Mouse (Mus musculus): Measurements from ENCODE around the gene Hmg20a. TPM values are rescaled to one million over a fixed set of nuclear protein-coding genes. Genes with fewer than 3 reads are reported as not detected.

The Hmg20a gene
- polyA plus RNA-seq, 1 experiment from 2014 or later, result 65.9 TPM

DNA sequence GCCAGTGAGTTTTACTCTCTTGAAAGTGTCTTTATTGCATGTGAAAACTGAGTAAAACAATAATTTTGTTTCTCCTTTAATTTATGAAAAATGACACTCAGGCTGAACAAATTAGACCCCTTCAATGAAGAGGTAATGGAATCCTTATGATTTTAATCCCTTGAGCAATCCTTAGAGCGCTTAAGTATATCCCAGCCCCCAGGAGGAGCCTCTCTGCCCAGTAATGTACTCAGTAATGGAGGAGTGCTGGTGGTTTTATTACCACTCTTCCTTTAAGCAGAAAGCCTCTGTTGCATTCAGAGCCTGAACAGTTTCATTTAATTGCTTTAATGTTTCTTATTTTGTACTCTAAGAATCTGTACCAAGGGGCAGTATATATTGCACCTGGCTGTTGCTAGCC is 67.0 kb downstream of the Hmg20a start:
- ATAC-seq (ENCODE audit: low FRiP score) (no peak), DNase-seq (ENCODE audit: low spot score, missing footprints) (no peak)
- 93% methylated on average over 1 of the region's 1 CpGs for WGBS
- H3K36me3 ChIP-seq (ENCODE audit: control insufficient read depth, insufficient read depth, low read length), result peaks cover 7% of the 10 kb centered on the region
- H3K4me1 ChIP-seq (ENCODE audit: control insufficient read depth, insufficient read depth, low read length), result no peaks in the 10 kb centered on the region
- H3K4me3 ChIP-seq (ENCODE audit: low read depth, low read length), result no peak overlapping the region
- H3K27ac ChIP-seq (ENCODE audit: low read depth, low read length), result no peak overlapping the region
- H3K9me3 ChIP-seq (ENCODE audit: control insufficient read depth, low read length), result no peaks in the 10 kb centered on the region
- no peaks in the 10 kb centered on the region for H3K27me3 ChIP-seq (ENCODE audit: control insufficient read depth, insufficient read depth, low read length)
- H3K9ac ChIP-seq (ENCODE audit: low read length), result no peak overlapping the region
- no peak overlapping the region for H3K4me2 ChIP-seq

DNA sequence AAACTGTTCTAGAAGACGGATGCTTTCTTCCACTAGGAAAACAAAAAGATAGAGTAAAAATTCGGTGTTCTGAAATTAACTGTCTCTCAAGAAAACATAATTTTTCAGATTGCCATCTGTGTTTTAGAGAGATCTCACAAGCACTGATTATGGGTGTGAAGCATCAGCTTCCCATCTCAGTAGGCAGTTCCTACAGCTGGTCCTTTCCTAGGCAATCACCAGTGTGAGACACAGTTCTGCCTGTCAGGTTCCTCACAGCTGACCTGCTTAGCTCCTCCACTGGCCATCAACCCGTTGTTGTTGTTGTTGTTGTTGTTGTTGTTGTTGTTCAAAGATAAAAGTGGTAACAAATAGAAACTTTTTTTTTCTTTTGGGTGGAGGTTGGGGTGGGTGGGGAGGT is 67.7 kb downstream of the Hmg20a start:
- no peak overlapping the region for H3K4me3 ChIP-seq (ENCODE audit: low read depth, low read length)
- H3K36me3 ChIP-seq (ENCODE audit: control insufficient read depth, insufficient read depth, low read length), result peaks cover 8% of the 10 kb centered on the region
- no peak for DNase-seq (ENCODE audit: low spot score, missing footprints)
- no peak overlapping the region for H3K27ac ChIP-seq (ENCODE audit: low read depth, low read length)
- H3K9me3 ChIP-seq (ENCODE audit: control insufficient read depth, low read length), result no peaks in the 10 kb centered on the region
- H3K4me2 ChIP-seq, result no peak overlapping the region
- H3K4me1 ChIP-seq (ENCODE audit: control insufficient read depth, insufficient read depth, low read length), result no peaks in the 10 kb centered on the region
- WGBS, result 88% methylated on average over 3 of the region's 3 CpGs
- H3K9ac ChIP-seq (ENCODE audit: low read length), result no peak overlapping the region
- ATAC-seq (ENCODE audit: low FRiP score), result no peak
- no peaks in the 10 kb centered on the region for H3K27me3 ChIP-seq (ENCODE audit: control insufficient read depth, insufficient read depth, low read length)

DNA sequence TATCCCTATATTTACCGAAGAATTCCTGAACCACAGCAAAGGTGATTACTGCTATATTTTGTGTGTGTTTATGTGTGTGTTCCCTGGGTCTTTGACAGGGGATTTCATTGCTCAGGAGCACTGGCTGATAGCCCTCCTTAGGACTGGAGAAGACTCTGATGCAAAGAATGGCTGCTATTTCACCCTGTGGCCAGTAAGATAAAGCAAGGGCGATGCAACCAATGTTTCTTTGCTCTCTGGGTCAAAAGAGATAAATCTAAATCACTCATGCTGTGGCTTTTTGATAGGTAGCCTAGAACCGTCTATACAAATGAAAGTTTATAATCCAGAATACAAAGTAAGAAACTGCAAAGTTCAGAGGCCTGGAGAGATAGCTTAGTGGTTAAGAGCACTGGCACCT is 69.2 kb downstream of the Hmg20a start:
- no peak overlapping the region for H3K9ac ChIP-seq (ENCODE audit: low read length)
- WGBS, result 91% methylated on average over 3 of the region's 3 CpGs
- DNase-seq (ENCODE audit: low spot score, missing footprints), result no peak
- H3K4me2 ChIP-seq, result no peak overlapping the region
- H3K36me3 ChIP-seq (ENCODE audit: control insufficient read depth, insufficient read depth, low read length), result peaks cover 8% of the 10 kb centered on the region
- H3K4me1 ChIP-seq (ENCODE audit: control insufficient read depth, insufficient read depth, low read length), result no peaks in the 10 kb centered on the region
- no peak for ATAC-seq (ENCODE audit: low FRiP score)
- H3K9me3 ChIP-seq (ENCODE audit: control insufficient read depth, low read length), result no peaks in the 10 kb centered on the region
- no peak overlapping the region for H3K27ac ChIP-seq (ENCODE audit: low read depth, low read length)
- no peaks in the 10 kb centered on the region for H3K27me3 ChIP-seq (ENCODE audit: control insufficient read depth, insufficient read depth, low read length)
- H3K4me3 ChIP-seq (ENCODE audit: low read depth, low read length), result no peak overlapping the region

DNA sequence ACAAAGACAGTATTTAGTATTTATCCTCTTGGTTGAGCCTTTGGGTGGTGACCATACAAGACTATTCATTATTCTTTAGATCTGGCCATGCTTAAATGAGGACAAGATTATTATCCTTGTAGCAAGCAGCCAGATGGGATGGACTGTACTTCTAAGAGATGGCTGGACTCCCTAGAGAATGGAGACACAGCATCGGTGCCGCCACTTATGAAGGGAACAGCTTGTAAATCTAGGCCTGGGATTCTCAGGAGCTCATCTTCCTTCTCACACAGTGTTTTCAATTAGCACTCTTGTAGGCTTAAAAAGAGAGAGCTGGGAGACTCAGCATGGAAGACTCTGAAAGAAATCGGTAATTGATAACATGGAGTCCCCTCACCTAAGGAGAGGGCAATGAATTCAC is 74.0 kb downstream of the Hmg20a start:
- DNase-seq (ENCODE audit: low spot score, missing footprints) (no peak), ATAC-seq (ENCODE audit: low FRiP score) (no peak)
- Histone ChIP-seq H3K27me3 (ENCODE audit: control insufficient read depth, insufficient read depth, low read length) (no peaks in the 10 kb centered on the region), H3K4me1 (ENCODE audit: control insufficient read depth, insufficient read depth, low read length) (no peaks in the 10 kb centered on the region), H3K4me2 (no peak overlapping the region), H3K4me3 (ENCODE audit: low read depth, low read length) (no peak overlapping the region), H3K9me3 (ENCODE audit: control insufficient read depth, low read length) (no peaks in the 10 kb centered on the region), H3K9ac (ENCODE audit: low read length) (no peak overlapping the region), H3K27ac (ENCODE audit: low read depth, low read length) (no peak overlapping the region), H3K36me3 (ENCODE audit: control insufficient read depth, insufficient read depth, low read length) (peaks cover 8% of the 10 kb centered on the region)
- WGBS, result 77% methylated on average over 3 of the region's 3 CpGs

DNA sequence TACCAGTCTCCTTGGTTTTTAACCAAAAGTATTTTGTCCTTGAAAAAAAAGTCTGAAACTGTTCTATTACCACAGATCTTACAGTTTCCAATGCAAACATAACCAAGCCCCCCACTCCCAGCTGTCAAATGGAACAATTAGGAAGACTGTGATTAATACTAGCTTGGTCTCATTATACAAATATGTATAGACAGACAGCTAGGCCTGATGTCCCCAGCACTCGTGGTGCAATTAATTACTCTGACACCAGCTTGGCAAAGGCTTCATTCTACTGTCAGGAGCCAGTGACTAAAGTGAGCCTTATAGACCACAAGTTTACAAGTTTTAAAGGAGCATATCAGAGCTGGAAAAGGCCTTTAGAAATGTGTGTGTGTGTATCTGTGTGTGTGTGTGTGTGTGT is 74.5 kb downstream of the Hmg20a start:
- no peak overlapping the region for H3K27ac ChIP-seq (ENCODE audit: low read depth, low read length)
- H3K9me3 ChIP-seq (ENCODE audit: control insufficient read depth, low read length), result no peaks in the 10 kb centered on the region
- no peak overlapping the region for H3K4me3 ChIP-seq (ENCODE audit: low read depth, low read length)
- peaks cover 8% of the 10 kb centered on the region for H3K36me3 ChIP-seq (ENCODE audit: control insufficient read depth, insufficient read depth, low read length)
- no peak overlapping the region for H3K4me2 ChIP-seq
- DNase-seq (ENCODE audit: low spot score, missing footprints), result no peak
- 69% methylated on average over 1 of the region's 1 CpGs for WGBS
- no peaks in the 10 kb centered on the region for H3K4me1 ChIP-seq (ENCODE audit: control insufficient read depth, insufficient read depth, low read length)
- H3K27me3 ChIP-seq (ENCODE audit: control insufficient read depth, insufficient read depth, low read length), result no peaks in the 10 kb centered on the region
- no peak for ATAC-seq (ENCODE audit: low FRiP score)
- no peak overlapping the region for H3K9ac ChIP-seq (ENCODE audit: low read length)

DNA sequence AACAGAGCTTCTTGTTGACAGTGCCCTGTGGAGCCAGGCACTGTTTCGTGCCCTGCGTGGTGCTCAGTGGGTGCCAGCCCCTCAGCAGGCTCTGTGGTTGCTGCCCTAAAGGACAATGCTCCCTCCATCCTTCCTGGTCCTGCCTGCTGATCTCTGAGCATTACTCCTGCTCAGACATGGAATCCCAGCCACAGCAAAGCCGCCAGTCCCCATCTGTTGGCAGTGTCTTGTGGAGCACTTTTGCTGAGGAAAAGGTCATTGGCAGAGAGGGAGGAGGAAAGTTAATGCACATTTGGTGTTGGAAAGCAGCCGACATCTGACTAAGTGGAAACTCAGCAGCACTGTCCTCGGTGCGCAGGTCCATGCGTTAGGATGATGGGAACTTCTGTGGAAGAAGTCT is 76.7 kb downstream of the Hmg20a start:
- 38% methylated on average over 7 of the region's 7 CpGs for WGBS
- Histone ChIP-seq H3K4me3 (ENCODE audit: low read depth, low read length) (no peak overlapping the region), H3K27ac (ENCODE audit: low read depth, low read length) (no peak overlapping the region), H3K27me3 (ENCODE audit: control insufficient read depth, insufficient read depth, low read length) (no peaks in the 10 kb centered on the region), H3K9me3 (ENCODE audit: control insufficient read depth, low read length) (no peaks in the 10 kb centered on the region), H3K36me3 (ENCODE audit: control insufficient read depth, insufficient read depth, low read length) (peaks cover 4% of the 10 kb centered on the region; the same call in 1 of the 2 replicates), H3K4me1 (ENCODE audit: control insufficient read depth, insufficient read depth, low read length) (no peaks in the 10 kb centered on the region), H3K9ac (ENCODE audit: low read length) (no peak overlapping the region), H3K4me2 (no peak overlapping the region)
- ATAC-seq (ENCODE audit: low FRiP score) (no peak), DNase-seq (ENCODE audit: low spot score, missing footprints) (no peak)

DNA sequence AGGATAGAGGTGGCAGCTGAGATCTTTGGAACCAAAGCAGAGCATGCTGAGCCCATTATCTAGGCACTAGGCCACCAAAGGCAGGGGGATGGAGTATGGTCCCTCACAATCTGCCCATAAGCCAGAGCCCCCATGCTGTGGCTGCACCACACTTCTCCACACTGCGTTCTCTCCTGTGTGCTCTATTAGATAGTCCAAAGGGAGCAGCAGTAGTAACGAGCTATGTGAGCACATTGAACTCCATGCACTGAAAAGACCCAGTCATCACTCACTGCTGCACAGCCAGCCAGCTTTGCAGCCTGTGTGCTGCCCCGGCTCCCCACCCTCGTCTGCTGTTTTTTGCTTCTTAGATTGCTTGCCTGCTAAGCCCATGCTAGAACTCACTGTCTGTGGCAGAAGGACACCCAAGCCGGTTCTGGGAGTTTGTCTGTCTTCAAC is 77.4 kb downstream of the Hmg20a start:
- H3K4me2 ChIP-seq, result no peak overlapping the region
- H3K4me3 ChIP-seq (ENCODE audit: low read depth, low read length), result no peak overlapping the region
- 43% methylated on average over 5 of the region's 5 CpGs for WGBS
- ATAC-seq (ENCODE audit: low FRiP score) (no peak), DNase-seq (ENCODE audit: low spot score, missing footprints) (no peak)
- H3K4me1 ChIP-seq (ENCODE audit: control insufficient read depth, insufficient read depth, low read length), result no peaks in the 10 kb centered on the region
- no peak overlapping the region for H3K27ac ChIP-seq (ENCODE audit: low read depth, low read length)
- H3K36me3 ChIP-seq (ENCODE audit: control insufficient read depth, insufficient read depth, low read length), result no peaks in the 10 kb centered on the region; the same call in 1 of the 2 replicates
- no peaks in the 10 kb centered on the region for H3K9me3 ChIP-seq (ENCODE audit: control insufficient read depth, low read length)
- H3K9ac ChIP-seq (ENCODE audit: low read length), result no peak overlapping the region
- no peaks in the 10 kb centered on the region for H3K27me3 ChIP-seq (ENCODE audit: control insufficient read depth, insufficient read depth, low read length)

DNA sequence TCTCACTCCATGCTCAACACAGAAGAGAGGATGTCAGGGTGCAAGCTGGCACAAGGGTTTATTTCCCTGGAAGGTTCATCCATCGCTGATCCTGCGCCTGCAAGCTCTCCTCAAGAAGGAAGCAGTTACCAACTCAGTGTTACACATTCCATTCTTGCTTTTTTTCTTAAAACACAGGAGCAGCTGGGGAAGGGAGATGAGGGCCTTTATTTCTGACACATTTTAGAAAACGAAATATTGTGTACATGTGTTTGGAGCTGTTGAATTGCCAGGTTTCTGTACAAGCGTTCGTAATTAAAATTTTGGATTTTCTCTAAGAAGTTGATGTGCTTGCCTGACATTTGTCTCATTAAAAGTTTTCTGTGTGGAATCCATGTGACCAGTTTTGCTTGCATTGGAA is 78.2 kb downstream of the Hmg20a start:
- WGBS, result 92% methylated on average over 5 of the region's 5 CpGs
- H3K27me3 ChIP-seq (ENCODE audit: control insufficient read depth, insufficient read depth, low read length), result no peaks in the 10 kb centered on the region
- DNase-seq (ENCODE audit: low spot score, missing footprints) (no peak), ATAC-seq (ENCODE audit: low FRiP score) (no peak)
- no peak overlapping the region for H3K9ac ChIP-seq (ENCODE audit: low read length)
- H3K36me3 ChIP-seq (ENCODE audit: control insufficient read depth, insufficient read depth, low read length), result no peaks in the 10 kb centered on the region
- H3K27ac ChIP-seq (ENCODE audit: low read depth, low read length), result no peak overlapping the region
- H3K9me3 ChIP-seq (ENCODE audit: control insufficient read depth, low read length), result no peaks in the 10 kb centered on the region
- H3K4me3 ChIP-seq (ENCODE audit: low read depth, low read length), result no peak overlapping the region
- H3K4me2 ChIP-seq, result no peak overlapping the region
- H3K4me1 ChIP-seq (ENCODE audit: control insufficient read depth, insufficient read depth, low read length), result 0 out of 2 replicates have a peak, but pooled peaks cover under 1% of the 10 kb centered on the region

DNA sequence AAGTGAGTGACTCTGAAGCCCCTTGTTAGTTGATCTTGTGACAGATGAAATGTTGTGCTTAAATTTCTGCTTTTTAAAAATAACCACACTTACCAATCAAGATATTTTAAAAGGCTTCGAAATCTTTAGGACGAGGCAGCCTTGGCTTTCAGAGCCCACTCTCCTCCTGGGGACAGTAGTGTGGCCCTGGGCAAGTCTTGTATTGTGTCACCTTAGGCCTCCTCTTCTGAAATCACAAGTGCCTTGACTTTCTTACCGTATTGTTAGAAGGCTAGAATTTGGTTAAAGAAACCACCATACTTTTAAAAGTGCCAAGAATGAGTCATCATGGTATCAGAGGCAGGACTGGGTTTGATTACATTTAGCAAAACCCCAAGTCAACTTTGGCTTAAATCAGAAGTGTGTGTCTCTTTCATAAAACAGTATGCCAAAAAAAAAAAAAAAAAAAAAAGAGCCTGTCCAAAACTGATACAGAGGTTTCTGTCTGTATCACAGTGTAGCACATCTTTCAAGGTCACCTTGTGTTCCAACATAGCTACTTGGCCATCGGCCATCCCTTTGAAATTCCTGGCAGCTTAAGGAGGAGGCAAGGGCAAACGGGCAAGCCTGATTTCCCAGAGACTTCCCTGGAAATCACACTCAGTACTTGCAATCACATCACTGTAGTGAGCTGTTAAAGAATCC is 78.9 kb downstream of the Hmg20a start:
- Histone ChIP-seq H3K27ac (ENCODE audit: low read depth, low read length) (no peak overlapping the region), H3K36me3 (ENCODE audit: control insufficient read depth, insufficient read depth, low read length) (no peaks in the 10 kb centered on the region), H3K4me1 (ENCODE audit: control insufficient read depth, insufficient read depth, low read length) (peaks cover 6% of the 10 kb centered on the region; the same call in 1 of the 2 replicates), H3K4me3 (ENCODE audit: low read depth, low read length) (no peak overlapping the region), H3K9me3 (ENCODE audit: control insufficient read depth, low read length) (no peaks in the 10 kb centered on the region), H3K9ac (ENCODE audit: low read length) (no peak overlapping the region), H3K27me3 (ENCODE audit: control insufficient read depth, insufficient read depth, low read length) (no peaks in the 10 kb centered on the region), H3K4me2 (no peak overlapping the region)
- DNase-seq (ENCODE audit: low spot score, missing footprints) (no peak), ATAC-seq (ENCODE audit: low FRiP score) (no peak)
- 78% methylated on average over 5 of the region's 5 CpGs for WGBS
